Mouse (Mus musculus) liver, embryonic 11.5 days (tissue): Measurements from ENCODE around the gene Ddx39. TPM values are rescaled to one million over a fixed set of nuclear protein-coding genes. Genes with fewer than 3 reads are reported as not detected.
A peak's percentile ranks its signal among the peaks of the same experiment; 100 is the strongest.

Experiments used
- ATAC-seq: fragments of 200-750 bp; cut with Nextera tagmentation; replicated peaks from 2 replicates; pipeline ENCODE4 v1.8.0; 2017; ENCODE audit warnings: moderate number of reproducible peaks, mild to moderate bottlenecking, moderate TSS enrichment, moderate library complexity; ENCODE audit not compliant: low FRiP score
- DNase-seq: peaks from one replicate; pipeline ENCODE4 v3.0.0-alpha.2; 2017; ENCODE audit warnings: low spot score
- H3K27ac ChIP-seq: fragments of 300-500 bp; sonication (generic); 2 replicates; pipeline ENCODE4 v1.5.1; 2014; ENCODE audit warnings: mild to moderate bottlenecking, low read depth, low read length, control low read depth
- H3K27me3 ChIP-seq: fragments of 300-500 bp; sonication (generic); replicated peaks from 2 replicates; pipeline ENCODE4 v1.6.1; 2014; ENCODE audit warnings: low read length, mixed read lengths; ENCODE audit not compliant: control insufficient read depth, insufficient read depth
- H3K36me3 ChIP-seq: fragments of 300-500 bp; sonication (generic); 2 replicates; pipeline ENCODE4 v1.6.1; 2014; ENCODE audit warnings: mild to moderate bottlenecking, low read length, moderate library complexity, mixed read lengths; ENCODE audit not compliant: control insufficient read depth, insufficient read depth
- H3K4me1 ChIP-seq: fragments of 300-500 bp; sonication (generic); replicated peaks from 2 replicates; pipeline ENCODE4 v1.6.1; 2014; ENCODE audit warnings: low read length, mixed read lengths; ENCODE audit not compliant: control insufficient read depth, insufficient read depth
- H3K4me2 ChIP-seq: fragments of 300-500 bp; sonication (generic); 2 replicates; pipeline ENCODE4 v1.6.1; 2014; ENCODE audit warnings: mild to moderate bottlenecking, control low read depth, moderate library complexity
- H3K4me3 ChIP-seq: fragments of 300-500 bp; sonication (generic); 2 replicates; pipeline ENCODE4 v1.5.1; 2014; ENCODE audit warnings: low read depth, low read length, control low read depth
- H3K9ac ChIP-seq: fragments of 300-500 bp; sonication (generic); 2 replicates; pipeline ENCODE4 v1.6.1; 2014; ENCODE audit warnings: low read depth, low read length, control low read depth
- H3K9me3 ChIP-seq: fragments of 300-500 bp; sonication (generic); 2 replicates; pipeline ENCODE4 v1.6.1; 2016; ENCODE audit warnings: low read length, inconsistent platforms, mixed read lengths; ENCODE audit not compliant: control insufficient read depth
- WGBS: fragments of 180-500 bp; shearing (Covaris S2); extraction: QIAGEN DNeasy Blood & Tissue Kit; methylation state at CpG from one replicate; pipeline ENCODE4 v1.1.7; 2014; 5-methylcytosine and 5-hydroxymethylcytosine counted together
- polyA plus RNA-seq: library from polyadenylated mRNA; unstranded; fragments of >200 nt; fragmentation: Nextera tagmentation; extraction: Ambion mirVana; gene quantifications from 2 replicates; pipeline ENCODE4 v1.2.1, GENCODE M21; 2014

Gene Ddx39
- polyA plus RNA-seq, 1 experiment from 2014 or later: 375 TPM

DNA sequence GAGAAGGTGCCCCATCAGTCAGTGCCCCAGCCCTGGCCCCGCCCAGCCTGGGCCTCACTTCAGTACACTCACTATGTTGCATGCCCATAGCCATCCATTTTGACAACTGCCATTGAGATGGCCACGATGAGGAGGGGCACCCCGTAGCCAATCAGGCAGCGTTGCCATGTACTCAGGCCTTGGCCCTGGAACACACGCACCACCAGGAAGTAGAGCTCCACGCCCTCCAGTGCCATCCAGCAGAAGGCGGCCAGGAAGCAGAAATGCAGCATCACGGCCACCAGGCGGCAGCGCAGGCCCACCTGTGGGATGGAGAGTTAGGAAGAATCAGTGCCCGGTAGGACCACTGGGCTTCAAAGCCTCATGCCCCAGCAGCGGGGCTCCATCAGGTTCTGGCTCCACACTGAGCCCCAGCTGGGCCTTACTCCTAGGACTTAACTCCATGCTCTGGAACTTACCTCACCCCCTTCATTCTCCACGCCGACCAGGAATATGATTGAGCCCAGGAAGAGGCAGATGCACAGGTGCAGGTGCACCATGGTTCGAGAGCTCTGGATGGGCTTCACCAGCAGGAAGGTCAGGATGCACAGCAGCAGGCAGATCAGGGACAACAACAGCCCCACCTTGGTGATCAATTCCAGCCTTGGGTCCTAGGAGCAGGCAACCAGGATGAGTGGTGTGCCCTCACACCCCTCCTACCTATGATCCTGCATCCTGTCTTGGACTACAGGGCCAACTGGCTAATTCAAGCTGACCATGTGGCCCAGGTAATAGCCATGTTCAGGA, 9.9 kb downstream of the Ddx39 start:
- H3K27me3 ChIP-seq: no peaks in the 10 kb centered on the region
- 61% methylated on average over 15 of the region's 15 CpGs for WGBS
- no peaks in the 10 kb centered on the region for H3K4me1 ChIP-seq
- H3K9me3 ChIP-seq: no peaks in the 10 kb centered on the region
- no peak overlapping the region for H3K4me2 ChIP-seq
- peaks cover 51% of the 10 kb centered on the region for H3K36me3 ChIP-seq
- ATAC-seq (peak; percentile 61), DNase-seq (peak; percentile 72)
- no peak overlapping the region for H3K27ac ChIP-seq
- no peak overlapping the region for H3K9ac ChIP-seq
- H3K4me3 ChIP-seq: no peak overlapping the region

- Histone ChIP-seq H3K36me3 (peaks cover 45% of the 10 kb centered on the region), H3K4me1 (no peaks in the 10 kb centered on the region), H3K27ac (no peak overlapping the region), H3K4me3 (no peak overlapping the region), H3K27me3 (no peaks in the 10 kb centered on the region), H3K4me2 (no peak overlapping the region), H3K9ac (no peak overlapping the region), H3K9me3 (no peaks in the 10 kb centered on the region)
- ATAC-seq (no peak), DNase-seq (no peak)
- WGBS: 91% methylated on average over 8 of the region's 8 CpGs
These were observed 10.6 kb downstream of the Ddx39 start for GRCm38 (mm10) chr8:83725521-83726102.

GRCm38 (mm10) chr8:83729009-83729807, 14.2 kb downstream of the Ddx39 start:
- Histone ChIP-seq H3K27me3 (no peaks in the 10 kb centered on the region), H3K9me3 (no peaks in the 10 kb centered on the region)
- ATAC-seq: no peak

GRCm38 (mm10) chr8:83731906-83732305, 16.9 kb downstream of the Ddx39 start:
- Histone ChIP-seq H3K27me3 (no peaks in the 10 kb centered on the region), H3K4me1 (no peaks in the 10 kb centered on the region), H3K36me3 (0 out of 2 replicates have a peak, but pooled peaks cover 2% of the 10 kb centered on the region), H3K4me3 (no peak overlapping the region), H3K4me2 (no peak overlapping the region), H3K27ac (no peak overlapping the region), H3K9me3 (no peaks in the 10 kb centered on the region), H3K9ac (no peak overlapping the region)
- DNase-seq: no peak
- no peak for ATAC-seq
- WGBS: 77% methylated on average over 5 of the region's 5 CpGs

More at GRCm38 (mm10) chr8:83729009-83729807, 14.2 kb downstream of the Ddx39 start:
- no peak overlapping the region for H3K9ac ChIP-seq
- no peak overlapping the region for H3K27ac ChIP-seq
- H3K36me3 ChIP-seq: peaks cover 16% of the 10 kb centered on the region
- H3K4me2 ChIP-seq: no peak overlapping the region
- DNase-seq: no peak
- WGBS: 71% methylated on average over 11 of the region's 11 CpGs
- H3K4me1 ChIP-seq: no peaks in the 10 kb centered on the region
- no peak overlapping the region for H3K4me3 ChIP-seq

DNA sequence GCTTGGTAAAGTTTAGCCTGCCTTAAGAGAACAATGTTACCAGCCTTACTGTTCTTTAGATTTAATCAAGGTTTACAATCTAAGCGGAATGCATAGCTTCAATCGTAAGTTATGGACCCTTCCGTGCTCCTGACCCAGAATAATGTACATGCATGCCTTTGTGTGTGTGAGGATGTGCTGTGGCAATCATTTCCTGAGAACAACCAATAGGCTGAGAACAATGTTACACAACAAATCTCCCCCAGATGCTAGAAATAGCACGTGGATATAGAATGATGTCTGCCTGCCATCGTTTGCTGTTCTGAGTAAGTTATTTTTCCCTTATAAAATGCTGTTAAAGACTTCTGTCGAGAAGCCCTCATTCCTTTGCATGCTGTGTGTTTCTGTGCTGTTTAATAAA, 17.9 kb downstream of the Ddx39 start:
- whole genome bisulfite sequencing: 73% methylated on average over 6 of the region's 6 CpGs
- no peak overlapping the region for H3K27ac ChIP-seq
- peaks cover 3% of the 10 kb centered on the region; the same call in 1 of the 2 replicates for H3K9me3 ChIP-seq
- DNase-seq: no peak
- no peak overlapping the region for H3K9ac ChIP-seq
- H3K27me3 ChIP-seq: no peaks in the 10 kb centered on the region
- 0 out of 2 replicates have a peak, but pooled peaks cover 2% of the 10 kb centered on the region for H3K36me3 ChIP-seq
- peaks cover 4% of the 10 kb centered on the region for H3K4me1 ChIP-seq
- H3K4me3 ChIP-seq: no peak overlapping the region
- no peak overlapping the region for H3K4me2 ChIP-seq
- no peak for ATAC-seq

DNA sequence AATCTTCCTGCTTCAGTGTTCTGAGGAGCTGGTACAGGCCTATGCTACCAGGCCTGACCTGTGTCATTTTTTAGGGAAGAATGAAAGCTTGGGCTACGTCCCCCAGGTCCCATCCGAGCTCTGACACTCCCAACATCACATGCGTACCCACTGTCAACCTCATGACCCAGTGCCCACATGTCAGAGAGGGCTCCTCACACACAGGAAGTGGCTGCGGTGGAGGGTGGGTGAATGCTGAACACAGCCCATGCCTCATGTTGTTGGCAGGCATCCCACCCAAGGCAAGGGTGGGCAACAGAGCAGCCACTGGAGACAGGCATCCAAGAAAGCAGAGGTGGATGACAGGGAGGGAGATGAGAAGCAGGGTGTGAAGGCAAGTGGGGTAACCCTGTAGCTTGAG, 21.7 kb downstream of the Ddx39 start:
- ATAC-seq (no peak), DNase-seq (no peak)
- H3K27me3 ChIP-seq: no peaks in the 10 kb centered on the region
- H3K36me3 ChIP-seq: 0 out of 2 replicates have a peak, but pooled peaks cover under 1% of the 10 kb centered on the region
- WGBS: 84% methylated on average over 4 of the region's 4 CpGs
- H3K4me3 ChIP-seq: no peak overlapping the region
- H3K4me2 ChIP-seq: no peak overlapping the region
- H3K9ac ChIP-seq: no peak overlapping the region
- H3K4me1 ChIP-seq: peaks cover 25% of the 10 kb centered on the region
- H3K9me3 ChIP-seq: peaks cover 3% of the 10 kb centered on the region; the same call in 1 of the 2 replicates
- no peak overlapping the region for H3K27ac ChIP-seq

GRCm38 (mm10) chr8:83737346-83737745, 22.4 kb downstream of the Ddx39 start:
- no peak overlapping the region for H3K4me2 ChIP-seq
- DNase-seq: no peak
- 85% methylated on average over 4 of the region's 4 CpGs for WGBS
- H3K36me3 ChIP-seq: no peaks in the 10 kb centered on the region
- ATAC-seq: no peak
- H3K9ac ChIP-seq: no peak overlapping the region
- peaks cover 3% of the 10 kb centered on the region; the same call in 1 of the 2 replicates for H3K9me3 ChIP-seq
- H3K27ac ChIP-seq: no peak overlapping the region
- H3K4me3 ChIP-seq: no peak overlapping the region
- no peaks in the 10 kb centered on the region for H3K27me3 ChIP-seq
- peaks cover 25% of the 10 kb centered on the region for H3K4me1 ChIP-seq

DNA sequence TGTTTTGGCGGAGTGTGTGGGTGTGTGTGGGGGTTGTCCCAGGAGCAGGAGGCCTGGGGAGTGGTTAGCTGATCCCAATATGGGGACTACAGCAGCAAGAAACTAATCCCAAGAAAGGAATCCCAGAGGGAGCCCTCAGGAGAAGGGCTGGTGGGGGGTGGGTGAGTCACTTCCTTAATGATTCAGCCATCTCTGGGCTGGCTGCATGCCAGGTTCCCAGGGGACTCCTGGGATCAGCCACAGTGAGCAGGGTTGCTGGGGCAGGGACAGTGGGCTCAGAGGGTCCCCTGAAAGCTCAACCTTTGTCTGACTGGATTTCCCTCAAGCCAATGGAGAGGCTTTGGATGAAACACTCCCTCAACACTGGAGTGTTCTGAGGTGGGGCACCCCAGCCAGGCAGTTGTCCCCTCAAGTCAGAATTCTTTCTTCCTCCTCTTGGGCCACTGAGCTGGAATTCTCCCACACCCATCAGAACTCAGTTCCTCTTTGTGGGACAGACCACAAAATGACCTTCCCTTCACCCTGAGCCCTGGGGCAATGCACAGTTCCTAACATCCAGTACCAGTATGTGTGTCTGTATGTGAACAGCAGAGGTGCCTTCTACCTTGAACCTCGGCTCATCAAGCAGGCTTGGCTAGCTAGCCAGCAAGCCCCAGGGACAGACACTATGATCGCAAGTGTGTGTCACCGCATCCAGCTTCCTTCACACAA, 23.0 kb downstream of the Ddx39 start:
- DNase-seq: no peak
- WGBS: 53% methylated on average over 4 of the region's 4 CpGs
- peaks cover 3% of the 10 kb centered on the region; the same call in 1 of the 2 replicates for H3K9me3 ChIP-seq
- peaks cover 28% of the 10 kb centered on the region for H3K4me1 ChIP-seq
- no peak overlapping the region; the same call in 1 of the 2 replicates for H3K4me2 ChIP-seq
- no peaks in the 10 kb centered on the region for H3K27me3 ChIP-seq
- no peaks in the 10 kb centered on the region for H3K36me3 ChIP-seq
- no peak overlapping the region for H3K9ac ChIP-seq
- peak; percentile 26; the same call in 1 of the 2 replicates for ATAC-seq
- no peak overlapping the region for H3K27ac ChIP-seq
- H3K4me3 ChIP-seq: no peak overlapping the region
